Mouse (Mus musculus) cortical plate, adult 2 months (tissue): Measurements from ENCODE around the gene Aqp12.

Experiments used
- CTCF ChIP-seq: fragments of 200-500 bp; IDR thresholded peaks from 2 replicates; pipeline ENCODE4 v1.5.1; 2011; ENCODE audit warnings: mild to moderate bottlenecking, control low read depth, low read length; ENCODE audit not compliant: insufficient read depth; ENCODE audit errors: extremely low read depth
- POLR2A ChIP-seq: fragments of 200-500 bp; IDR thresholded peaks from 2 replicates; pipeline ENCODE4 v1.6.1; 2011; ENCODE audit warnings: mild to moderate bottlenecking, low read length, control low read depth; ENCODE audit not compliant: insufficient read depth; ENCODE audit errors: extremely low read depth

- TF ChIP-seq POLR2A: no peak
- no peak for TF ChIP-seq CTCF
Measured at GRCm38 (mm10) chr1:92992214-92992855, 13.8 kb upstream of the Aqp12 start.
